Mouse (Mus musculus) hindlimb bud, embryonic 11.5 days (tissue): ENCODE results near the gene Clec4a4.
"Not testable (repeated sequence)": the region's sequence is repeated elsewhere in the genome, so short reads cannot be mapped to it uniquely, and the experiment has no call there.

Experiments
- DNase-seq: peaks from one replicate; pipeline ENCODE4 v3.0.0-alpha.2; 2012; ENCODE audit warnings: low read depth, low spot score; ENCODE audit errors: extremely low spot score

Gene Clec4a4

GRCm38 (mm10) chr6:122989876-122990437 lies at the start of gene Clec4a4:
Gene Clec4a4 (plus strand): TSS chr6:122990367.
- no peak for DNase-seq

GRCm38 (mm10) chr6:122946760-122947159 lies 43.4 kb upstream of the Clec4a4 start:
- DNase-seq = no peak

DNA sequence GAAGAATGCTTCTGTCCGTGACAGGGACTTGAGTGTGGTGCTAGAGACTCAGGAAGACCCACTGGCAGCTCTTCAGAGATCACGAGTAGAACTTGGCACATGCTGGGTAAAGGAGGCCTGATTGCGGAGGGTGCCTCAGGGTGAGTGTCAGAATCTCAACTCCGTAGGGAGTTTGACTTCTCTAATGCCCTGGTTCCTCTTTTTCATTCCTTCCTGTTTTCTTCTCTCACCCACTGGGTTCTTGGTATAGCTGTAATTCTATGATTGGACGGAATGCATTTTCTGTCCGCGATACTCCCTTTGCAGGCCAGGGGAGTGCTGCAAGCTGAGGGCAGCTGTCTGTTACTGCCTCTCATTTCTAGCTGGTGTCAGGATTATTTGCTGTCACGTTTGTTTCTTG lies 37.8 kb upstream of the Clec4a4 start, which contains the start of gene Clec4a3:
Gene Clec4a3, plus strand, starts transcription at position 115 of the 400 bp plus-strand sequence.
- no peak for DNase-seq

- no peak for DNase-seq
Observed at GRCm38 (mm10) chr6:122964562-122964961, 25.6 kb upstream of the Clec4a4 start.

DNA sequence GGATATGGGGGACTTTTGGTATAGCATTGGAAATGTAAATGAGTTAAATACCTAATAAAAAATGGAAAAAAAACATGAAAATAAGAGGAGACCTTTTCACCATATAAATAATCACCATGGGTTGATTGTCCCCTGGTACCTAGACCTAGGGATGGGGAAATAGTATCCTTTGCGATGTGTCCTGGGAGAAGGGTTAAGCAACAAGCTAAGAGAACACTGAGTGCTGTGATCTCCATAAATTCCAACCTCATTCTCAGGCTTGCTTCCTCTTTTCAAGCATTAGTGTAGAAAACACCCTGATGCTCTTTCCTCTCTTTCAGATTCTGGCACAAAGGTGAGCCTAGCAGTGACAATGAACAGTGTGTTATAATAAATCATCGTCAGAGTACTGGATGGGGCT lies 21.1 kb upstream of the Clec4a4 start:
- DNase-seq = no peak

- DNase-seq = not testable (repeated sequence)
Observed at GRCm38 (mm10) chr6:123004696-123005095, 14.5 kb downstream of the Clec4a4 start.

DNA sequence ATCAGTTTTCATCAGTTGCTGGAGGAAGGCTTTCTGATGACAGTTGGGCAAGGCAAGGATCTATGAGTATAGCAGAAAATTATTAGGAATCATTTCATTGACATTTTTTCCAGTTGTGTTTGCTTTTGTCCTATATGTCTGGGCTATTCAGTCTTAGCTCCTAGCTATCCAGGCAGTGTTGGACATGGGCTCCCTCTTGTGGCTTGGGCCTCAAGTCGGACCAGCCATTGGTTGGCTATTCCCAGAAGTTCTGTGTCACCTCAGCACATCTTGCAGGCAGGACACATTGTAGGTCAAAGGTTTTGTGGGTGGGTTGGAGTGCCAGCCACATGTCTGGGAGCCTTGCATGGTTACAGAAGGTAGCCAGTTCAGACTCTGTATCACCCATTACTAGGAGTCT lies 15.4 kb downstream of the Clec4a4 start:
- no peak for DNase-seq

DNA sequence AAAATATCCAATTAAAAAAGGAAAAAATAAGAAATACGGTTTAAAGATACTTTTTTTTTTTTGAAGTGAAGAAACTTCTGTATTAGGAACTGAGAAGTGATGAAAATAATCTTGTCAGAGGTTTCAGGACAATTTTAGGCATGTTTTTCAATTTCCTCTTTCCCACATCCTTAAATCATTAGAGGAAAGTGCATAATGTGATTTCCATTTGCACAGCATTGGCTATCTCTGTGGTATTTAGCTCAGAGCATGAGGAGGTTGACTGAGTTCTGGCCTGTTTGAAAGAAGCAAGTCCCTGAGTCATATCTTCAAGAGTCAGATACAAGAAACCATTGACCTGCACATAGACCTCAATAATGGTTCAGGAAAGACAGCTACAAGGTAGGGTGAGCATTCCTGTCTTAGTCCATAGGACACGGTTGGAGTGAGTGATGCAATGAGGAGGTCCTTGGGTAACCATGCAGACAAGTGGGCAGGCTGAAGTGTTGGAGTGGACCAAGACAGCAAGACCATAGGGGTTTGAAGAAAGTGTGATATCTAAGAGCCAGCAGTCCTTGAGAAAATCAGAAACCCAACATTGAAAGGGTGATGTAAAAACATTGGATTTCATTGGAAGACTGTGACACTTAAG lies 59.7 kb downstream of the Clec4a4 start, which contains the start of gene Clec4b1:
Gene Clec4b1, plus strand, starts transcription at position 221 of the 631 bp plus-strand sequence.
- no peak for DNase-seq
